Mouse (Mus musculus): ENCODE results near the gene Mfsd4b1.
A peak's percentile ranks its signal among the peaks of the same experiment; 100 is the strongest.
"Not testable (repeated sequence)": the region's sequence is repeated elsewhere in the genome, so short reads cannot be mapped to it uniquely, and the experiment has no call there.

Mfsd4b1 gene

DNA sequence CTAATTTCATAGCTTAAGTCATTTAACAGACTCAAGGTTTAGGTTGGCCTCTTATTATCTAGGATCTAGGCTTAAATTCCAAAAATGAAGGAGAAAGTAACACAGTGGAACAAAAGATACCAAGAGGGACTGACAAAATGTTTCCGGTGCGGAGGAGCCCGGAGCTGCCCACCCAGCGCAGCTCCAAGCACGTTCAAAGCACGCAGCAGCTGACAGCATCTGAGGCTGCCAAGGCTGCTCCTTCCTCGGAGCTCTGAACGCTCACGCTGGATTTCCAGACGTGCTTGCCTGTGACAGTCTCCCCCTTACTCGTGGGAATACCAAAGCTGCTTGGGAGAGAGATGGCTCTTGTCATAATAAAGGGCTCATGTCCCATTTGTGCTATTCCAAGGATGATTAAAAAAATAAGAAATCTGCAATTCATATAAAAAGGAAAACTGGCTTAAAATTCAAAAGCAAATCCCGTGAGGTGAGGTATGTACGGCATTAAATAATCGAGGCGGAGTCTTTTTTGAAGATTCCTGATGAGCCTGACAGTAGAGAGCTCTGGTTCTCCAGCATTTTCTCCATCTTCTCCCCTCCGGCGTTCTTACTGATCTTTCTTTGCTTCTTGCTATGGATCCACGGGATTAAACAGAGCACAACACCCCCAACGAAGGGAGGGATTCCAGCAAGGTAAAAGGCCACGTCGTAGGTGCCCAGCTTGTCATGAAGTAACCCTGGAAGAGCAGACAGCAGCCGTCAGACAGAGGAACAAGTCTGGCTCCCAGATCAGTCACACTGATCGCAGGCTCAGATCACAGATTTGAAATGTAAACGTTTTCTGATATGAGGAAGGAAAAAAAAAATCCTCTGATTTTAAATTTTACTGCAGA, 11.9 kb upstream of the Mfsd4b1 start:
- DNase-seq (ENCODE audit: inconsistent age in 2 of 2, low spot score in 1 of 2), result peak in 1 of 2 experiments; percentile 13

DNA sequence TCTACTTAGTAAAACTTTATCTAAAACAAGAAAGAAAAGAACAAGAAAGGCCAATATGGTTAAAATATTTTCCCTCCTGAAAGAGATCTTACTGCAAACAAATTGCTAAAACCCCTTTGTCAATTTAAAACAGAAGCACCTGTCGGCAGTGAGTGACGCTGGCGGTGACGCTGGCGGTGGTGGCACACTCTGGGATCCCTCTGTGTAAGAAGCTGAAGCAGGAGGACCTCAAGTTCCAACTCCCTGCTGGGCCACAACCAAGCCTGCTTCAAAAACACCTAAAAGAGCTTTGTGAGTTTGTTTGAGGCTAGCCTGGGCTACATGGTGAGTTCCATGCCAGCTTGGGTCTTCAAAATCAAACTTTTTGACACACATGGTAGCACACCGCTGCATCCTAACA, 9.9 kb upstream of the Mfsd4b1 start:
- no peak for DNase-seq (ENCODE audit: inconsistent age in 2 of 2, low spot score in 1 of 2)

DNA sequence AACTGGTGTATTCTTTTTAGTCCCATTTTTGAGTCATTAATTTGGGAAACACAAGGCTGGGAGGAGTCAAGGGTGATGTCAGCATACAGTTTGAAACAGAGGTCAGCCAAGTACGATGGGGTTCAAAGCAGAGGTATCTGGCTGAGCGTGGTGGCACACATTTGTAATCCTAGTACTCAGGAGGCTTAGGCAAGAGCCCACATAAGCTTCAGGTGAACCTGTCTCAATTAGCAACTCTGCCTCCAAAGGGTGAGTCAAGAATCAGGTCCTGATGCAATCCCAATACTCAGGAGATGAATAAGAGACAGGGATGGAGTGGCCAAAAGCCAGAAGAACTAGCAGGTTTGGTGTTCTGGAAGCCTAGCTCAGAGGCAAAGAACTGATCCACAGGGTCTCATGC, 7.8 kb upstream of the Mfsd4b1 start:
- no peak for DNase-seq (ENCODE audit: inconsistent age in 2 of 2, low spot score in 1 of 2)

DNA sequence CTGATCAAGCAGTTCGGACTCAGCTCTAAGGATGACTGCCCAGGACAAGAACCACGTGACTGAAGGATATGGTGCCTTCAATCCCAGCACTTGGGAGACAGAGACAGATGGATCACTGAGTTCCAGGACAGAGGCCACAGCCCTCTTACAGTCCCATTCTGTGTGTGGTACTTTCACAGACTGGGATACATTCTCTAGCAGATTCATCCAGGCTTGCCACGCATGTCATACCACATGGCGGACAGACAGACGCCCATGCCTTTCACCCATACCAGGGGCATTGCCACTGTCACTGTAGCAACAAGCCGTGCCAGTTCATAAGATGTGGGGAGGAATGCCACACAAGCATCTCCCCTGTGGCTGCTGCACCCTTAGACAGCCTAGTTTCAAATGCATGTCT, 5.6 kb upstream of the Mfsd4b1 start:
- no peak for DNase-seq (ENCODE audit: inconsistent age in 2 of 2, low spot score in 1 of 2)

DNA sequence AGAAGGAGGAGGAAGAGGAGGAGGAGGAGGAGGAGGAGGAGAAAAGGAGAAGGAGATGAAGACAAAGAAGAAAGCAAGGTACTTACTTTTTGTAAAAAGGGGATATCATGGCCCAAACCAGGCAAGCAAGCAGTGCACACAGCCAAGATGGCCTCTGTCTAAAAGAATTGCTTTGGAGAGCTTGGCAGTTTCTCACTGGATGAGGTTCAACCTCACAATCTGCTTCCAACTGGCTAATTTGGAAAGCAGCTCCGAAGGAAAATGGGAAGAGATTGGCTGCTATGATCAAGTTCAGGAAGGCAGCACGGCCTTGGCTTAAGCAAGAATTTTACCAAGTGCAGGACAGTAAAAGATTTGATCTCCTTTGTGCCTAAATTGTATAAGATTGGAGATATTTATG, 4.5 kb upstream of the Mfsd4b1 start:
- no peak for DNase-seq (ENCODE audit: inconsistent age in 2 of 2, low spot score in 1 of 2)

DNA sequence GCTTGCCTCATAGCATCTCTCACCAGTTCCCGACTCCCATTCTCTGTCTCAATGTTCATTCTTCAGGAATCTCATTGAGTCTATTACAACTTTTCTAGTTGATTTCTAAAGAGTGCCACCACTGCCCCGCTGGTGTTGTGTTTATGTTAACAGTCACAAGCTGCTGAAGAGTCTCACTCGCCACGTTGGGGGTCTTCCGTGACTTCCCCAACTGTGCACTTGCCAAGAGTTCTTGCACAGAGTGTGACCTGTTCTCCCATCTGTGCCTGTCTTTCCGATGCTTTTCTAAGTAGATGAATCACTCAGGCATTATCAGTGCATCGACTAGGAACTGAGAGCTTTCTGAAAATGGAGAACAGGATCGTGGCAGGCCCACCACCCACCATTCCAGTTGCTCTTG, 3.0 kb upstream of the Mfsd4b1 start:
- peak in 1 of 2 experiments; percentile 10 for DNase-seq (ENCODE audit: inconsistent age in 2 of 2, low spot score in 1 of 2)

DNA sequence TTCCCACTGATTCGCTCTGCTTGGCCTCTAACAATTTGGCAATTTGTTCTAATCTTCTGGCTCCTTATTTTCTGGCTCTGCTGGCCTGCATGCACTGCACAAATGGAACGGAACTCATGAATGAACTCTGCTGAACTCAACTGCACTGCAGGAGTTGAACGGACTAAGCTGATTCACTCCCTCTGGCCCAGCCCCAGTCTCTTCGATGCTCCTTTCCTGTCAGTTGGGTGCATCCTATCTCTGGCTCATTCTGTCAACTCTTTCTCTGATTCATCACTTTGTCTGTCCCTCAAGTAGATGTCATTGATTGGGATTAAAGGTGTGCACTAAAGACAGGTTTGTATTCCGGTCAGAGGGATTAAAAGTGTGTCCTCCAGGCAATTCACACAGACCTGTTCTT, 1.5 kb upstream of the Mfsd4b1 start:
- DNase-seq (ENCODE audit: inconsistent age in 2 of 2, low spot score in 1 of 2), result no peak

DNA sequence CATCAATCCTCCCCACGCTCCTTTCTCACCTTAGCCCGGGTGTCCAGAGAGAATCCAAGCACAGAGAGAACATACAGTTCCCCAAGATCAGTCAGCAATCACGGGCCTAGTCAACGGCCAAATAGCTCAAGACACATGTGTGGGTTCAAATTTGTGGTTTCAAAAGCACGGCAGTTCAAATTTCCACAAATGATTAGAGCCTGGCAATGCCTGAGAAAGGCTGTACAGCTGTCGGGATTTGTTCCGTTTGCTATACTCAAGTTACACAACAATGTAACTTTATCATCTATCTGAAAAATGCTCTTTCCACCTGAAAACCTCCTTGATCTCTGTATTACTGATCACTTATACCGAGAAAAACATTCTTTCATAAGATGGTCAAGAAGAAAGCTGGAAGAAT, 492 bp upstream of the Mfsd4b1 start:
- no peak for DNase-seq (ENCODE audit: inconsistent age in 2 of 2, low spot score in 1 of 2)

DNA sequence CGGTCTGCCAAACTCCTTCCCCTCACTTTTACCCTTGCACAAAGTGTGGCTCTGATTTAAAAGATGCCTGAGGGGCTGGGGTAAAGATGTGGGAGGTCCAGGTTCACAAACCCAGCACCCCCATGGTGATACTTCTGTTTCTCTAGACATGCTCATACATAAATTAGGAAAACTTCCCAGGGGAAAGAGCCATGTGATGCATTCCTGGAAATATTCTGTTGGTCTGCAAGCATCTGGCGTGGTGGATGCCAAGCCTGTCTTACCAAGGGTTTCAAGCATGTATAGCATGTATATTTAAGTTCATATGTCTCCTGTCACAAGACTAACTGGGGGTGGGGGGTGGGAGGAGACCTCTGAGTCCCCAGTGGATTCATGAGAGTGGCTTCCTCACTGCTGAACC, 4.7 kb downstream of the Mfsd4b1 start:
- no peak for DNase-seq (ENCODE audit: inconsistent age in 2 of 2, low spot score in 1 of 2)

DNA sequence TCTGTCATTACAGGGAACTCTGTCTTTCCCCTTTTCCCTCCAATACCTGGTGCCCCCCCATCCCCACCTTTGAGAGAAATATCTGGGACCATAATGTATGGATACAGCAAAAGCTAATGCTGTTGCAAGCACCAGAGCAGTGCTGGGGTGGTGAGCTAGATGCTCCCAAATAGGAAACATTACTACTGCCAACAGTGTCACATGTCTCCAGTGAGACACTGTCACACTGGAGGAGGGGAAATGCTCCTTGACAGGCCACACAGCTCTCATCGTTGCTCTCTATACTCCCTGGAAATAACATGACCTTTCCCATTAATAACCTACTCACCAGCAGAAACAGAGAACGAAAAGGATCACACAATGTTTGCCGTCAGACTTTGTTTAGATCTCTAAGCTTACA, 5.6 kb downstream of the Mfsd4b1 start:
- no peak for DNase-seq (ENCODE audit: inconsistent age in 2 of 2, low spot score in 1 of 2)

DNA sequence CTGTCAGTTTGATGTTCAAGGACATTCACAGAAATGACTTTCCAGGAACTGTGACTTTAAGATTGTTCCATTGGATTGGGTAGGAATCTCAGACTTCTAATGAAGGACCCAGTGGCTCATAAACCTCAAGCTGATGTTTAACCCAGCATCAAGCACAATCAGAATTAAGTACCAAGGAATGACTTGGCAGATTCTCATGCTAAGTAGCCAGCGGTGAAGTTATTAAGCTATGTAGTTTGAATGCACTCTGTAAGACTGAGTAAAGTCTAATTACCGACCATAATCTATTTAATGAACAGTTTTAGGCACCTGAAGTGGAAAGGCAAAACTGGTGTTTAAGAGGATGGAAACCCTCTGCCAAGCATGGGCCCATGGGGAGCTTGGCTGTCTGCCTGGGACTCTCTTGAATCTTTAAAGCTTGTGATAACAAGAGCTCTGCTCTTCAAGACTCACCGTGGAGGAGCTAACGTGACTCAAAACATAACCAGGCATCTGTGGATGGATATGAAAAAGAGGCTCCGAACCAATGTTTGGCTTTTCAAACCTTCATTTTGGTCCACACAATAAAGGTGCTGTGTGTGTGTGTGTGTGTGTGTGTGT, 6.7 kb downstream of the Mfsd4b1 start:
- no peak for DNase-seq (ENCODE audit: inconsistent age in 2 of 2, low spot score in 1 of 2)

DNA sequence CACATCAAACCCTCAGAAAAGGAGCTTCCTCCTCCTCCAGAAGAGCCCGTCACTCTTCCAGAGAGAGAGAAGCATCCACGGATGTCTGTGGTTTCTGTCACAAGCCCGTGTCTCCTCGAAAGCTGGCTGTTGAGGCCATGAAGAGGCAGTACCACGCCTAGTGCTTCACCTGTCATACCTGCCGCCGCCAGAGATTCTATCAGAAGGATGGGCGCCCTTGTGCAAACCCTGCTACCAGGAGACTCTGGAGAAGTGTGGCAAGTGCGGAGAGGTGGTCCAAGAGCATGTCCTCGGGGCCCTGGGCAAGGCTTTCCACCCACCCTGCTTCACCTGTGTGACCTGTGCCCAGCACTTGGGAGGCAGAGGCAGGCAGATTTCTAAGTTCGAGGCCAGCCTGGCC, 15.5 kb downstream of the Mfsd4b1 start:
- no peak for DNase-seq (ENCODE audit: inconsistent age in 2 of 2, low spot score in 1 of 2)

DNA sequence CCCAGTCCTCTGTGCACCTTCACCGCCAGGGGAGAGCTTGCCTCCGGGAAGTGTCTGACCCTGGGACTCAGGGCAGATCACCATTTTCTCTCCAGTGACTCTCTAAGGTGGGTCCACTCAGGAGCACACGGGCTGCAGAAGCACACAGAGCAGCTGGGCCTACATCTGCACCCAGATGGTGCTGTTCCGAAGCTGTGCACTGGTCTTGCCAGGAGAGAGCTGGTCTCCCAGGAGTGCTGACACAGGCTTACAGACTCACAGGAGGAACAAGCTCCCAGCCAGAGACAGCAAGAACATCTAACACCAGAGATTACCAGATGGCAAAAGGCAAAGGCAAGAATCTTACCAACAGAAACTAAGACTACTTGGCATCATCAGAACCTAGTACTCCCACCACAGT, 16.2 kb downstream of the Mfsd4b1 start:
- DNase-seq (ENCODE audit: inconsistent age in 2 of 2, low spot score in 1 of 2), result not testable (repeated sequence)

DNA sequence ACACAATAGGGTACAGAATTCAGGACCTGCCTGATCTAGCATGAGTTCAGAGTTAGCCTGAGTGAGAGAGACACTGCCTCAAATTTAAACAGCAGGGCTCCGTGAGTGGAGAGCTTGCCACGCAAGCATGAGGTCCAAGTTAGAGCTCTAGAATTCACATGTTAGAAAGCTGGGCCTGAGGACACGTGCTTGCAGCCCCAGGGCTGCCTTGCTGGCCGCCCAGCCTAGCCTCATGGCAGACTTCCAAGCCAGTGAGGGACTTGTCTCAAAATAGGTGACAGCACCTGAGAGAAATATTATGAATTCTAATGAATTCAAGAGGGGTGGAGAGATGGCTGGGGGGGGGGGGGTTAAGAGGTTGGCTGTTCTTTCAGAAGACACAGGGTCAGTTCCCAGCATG, 17.1 kb downstream of the Mfsd4b1 start:
- DNase-seq (ENCODE audit: inconsistent age in 2 of 2, low spot score in 1 of 2), result no peak

DNA sequence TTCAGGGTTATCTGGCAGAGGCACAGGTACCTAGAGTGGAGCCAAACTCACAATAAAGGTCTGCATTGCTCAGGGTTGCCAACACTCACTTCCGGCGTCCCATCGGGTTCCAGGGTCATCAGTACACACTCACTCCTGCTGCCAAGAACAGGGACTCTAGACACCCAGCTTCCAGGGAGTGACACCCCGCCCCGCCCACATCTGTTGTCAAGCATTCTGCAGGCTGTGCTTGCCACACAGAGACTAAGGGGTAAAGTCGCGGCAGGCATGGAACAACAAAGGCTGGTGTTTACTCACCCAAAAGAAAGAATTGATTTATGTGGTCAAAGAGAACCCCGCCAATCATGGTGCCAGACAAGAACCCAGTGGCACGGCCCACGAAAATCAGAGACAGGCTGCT, 18.1 kb downstream of the Mfsd4b1 start:
- DNase-seq (ENCODE audit: inconsistent age in 2 of 2, low spot score in 1 of 2), result no peak

DNA sequence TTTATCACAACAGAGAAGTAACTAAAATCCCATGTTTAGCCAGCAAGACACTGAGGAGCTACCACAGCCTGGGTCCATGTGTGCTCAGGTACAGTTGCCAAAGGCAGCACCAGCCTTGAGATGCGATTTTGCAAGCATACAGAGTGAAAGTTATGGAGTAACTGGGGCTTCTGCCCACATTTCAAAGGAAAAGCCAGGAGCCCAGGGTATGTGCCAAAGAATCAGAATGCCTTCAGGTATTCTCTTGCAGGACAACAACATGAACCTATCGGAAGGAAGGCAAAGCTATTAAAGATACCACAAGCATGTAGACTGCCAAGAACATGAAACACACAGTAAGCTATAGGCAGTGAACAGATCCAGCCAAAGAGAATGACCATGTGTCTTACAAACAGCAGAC, 24.3 kb downstream of the Mfsd4b1 start:
- no peak for DNase-seq (ENCODE audit: inconsistent age in 2 of 2, low spot score in 1 of 2)

DNA sequence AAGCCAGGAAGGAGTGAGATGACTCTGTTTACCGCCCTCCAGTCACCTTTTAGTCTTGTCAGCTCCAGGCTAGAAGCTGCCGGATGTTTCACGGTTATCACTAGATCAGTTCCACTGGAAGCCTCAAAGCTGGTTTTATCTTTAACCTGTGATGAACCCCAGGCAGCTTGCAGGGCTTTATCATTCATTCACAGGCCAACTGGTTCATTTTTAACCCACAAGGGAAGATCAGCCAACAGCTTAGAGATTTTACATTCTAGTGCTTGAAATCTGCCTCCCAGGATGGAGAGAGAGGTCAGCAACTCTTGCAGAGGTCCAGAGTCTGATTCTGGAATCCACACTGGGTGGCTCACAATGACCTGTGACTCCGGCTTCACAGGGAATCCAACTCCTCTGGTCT, 33.9 kb downstream of the Mfsd4b1 start:
- DNase-seq (ENCODE audit: inconsistent age in 2 of 2, low spot score in 1 of 2), result no peak

DNA sequence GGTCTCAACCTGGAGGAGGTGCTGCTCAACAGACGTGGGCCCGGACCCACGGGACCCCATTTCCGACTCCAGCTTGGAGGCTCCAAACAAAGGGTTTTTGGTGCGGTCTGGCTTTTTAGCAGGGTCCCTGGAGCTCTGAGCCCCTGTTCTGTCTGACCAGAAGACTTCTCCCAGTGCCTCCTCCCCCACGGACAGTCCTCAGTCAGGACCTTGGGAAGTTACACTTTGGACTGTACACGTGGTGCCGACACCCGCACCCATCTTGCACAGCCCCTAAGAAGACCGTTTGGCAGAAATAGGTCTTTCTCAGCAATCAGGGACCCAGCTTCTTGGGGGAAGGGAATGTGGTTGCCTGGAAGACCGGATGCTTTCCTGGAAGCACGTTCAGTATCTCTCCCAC, 38.6 kb downstream of the Mfsd4b1 start, which contains the start of gene Mfsd4b5:
Mfsd4b5 (minus strand) TSS at position 181 of the 400 bp plus-strand sequence.
- DNase-seq (ENCODE audit: inconsistent age in 2 of 2, low spot score in 1 of 2), result no peak

DNA sequence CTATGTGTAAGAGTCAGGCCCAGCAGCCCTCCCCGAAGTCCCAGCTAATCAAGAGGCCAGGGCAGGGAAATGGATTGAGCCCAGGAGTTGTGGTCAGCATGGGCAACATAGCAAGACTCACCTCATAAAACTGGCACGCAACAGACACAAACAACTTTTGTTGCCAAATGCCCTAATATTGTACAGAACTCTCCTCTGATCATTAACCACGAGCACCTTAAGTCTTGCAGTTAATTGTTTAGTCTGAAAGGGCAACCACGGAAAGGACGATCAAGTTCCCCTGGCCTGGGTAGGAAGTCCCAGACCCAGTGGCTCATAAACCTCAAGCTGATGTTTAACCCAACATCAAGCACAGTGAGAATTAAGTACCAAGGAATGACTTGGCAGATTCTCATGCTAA, 42.5 kb downstream of the Mfsd4b1 start:
- no peak for DNase-seq (ENCODE audit: inconsistent age in 2 of 2, low spot score in 1 of 2)

DNA sequence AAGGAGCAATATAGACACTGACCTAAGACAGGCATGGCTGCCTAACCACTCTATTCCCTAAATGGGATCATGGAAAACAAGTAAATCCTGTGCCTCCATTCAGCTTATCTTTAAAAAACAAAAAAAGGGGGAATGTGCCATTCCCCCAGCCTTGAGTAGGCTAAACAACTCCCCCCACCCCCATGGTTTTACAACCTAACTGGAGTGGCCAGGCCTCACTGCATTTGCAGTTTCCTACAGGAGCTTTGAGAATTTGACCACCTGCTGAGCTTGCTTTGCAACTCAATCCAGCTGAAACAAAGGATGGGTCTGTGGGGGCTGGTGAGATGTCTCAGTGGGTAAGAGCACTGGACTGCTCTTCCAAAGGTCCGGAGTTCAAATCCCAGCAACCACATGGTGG, 46.8 kb downstream of the Mfsd4b1 start:
- no peak for DNase-seq (ENCODE audit: inconsistent age in 2 of 2, low spot score in 1 of 2)

DNA sequence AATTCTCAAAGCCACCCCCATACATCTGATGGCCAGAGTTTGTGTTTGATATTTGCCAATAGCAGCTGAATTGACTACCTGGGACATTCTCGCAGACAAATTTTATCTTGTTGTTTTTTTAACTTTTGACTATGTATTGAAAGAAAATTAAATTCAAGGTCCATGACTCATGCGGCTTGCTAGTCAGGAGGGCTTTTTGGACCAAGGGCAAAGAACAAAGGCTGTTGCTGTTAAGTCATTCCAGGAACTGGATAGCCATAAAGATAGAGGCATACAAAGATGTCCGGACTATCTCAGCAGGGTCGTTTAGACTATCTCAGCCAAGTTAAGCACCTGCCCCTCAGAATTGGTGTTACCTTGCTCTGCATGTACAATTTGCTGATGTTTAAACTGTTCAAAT, 47.7 kb downstream of the Mfsd4b1 start:
- no peak for DNase-seq (ENCODE audit: inconsistent age in 2 of 2, low spot score in 1 of 2)

DNA sequence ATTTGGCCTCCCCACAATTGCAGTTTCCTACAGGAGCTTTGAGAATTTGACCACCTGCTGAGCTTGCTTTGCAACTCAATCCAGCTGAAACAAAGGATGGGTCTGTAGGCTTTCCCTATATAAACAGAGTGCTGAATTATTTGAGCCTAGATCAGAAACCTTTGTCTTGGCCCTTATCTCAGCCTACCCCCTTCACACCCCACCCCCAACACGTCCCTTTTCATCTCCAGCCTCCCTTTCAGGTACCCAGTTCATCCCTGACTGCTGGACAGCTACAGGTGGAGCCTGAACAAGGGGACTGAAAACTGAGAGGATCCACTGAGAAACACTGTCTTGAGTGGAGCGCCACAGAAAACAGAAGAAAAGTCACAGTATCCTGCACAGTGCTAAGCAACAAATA, 49.3 kb downstream of the Mfsd4b1 start:
- DNase-seq (ENCODE audit: inconsistent age in 2 of 2, low spot score in 1 of 2), result no peak

DNA sequence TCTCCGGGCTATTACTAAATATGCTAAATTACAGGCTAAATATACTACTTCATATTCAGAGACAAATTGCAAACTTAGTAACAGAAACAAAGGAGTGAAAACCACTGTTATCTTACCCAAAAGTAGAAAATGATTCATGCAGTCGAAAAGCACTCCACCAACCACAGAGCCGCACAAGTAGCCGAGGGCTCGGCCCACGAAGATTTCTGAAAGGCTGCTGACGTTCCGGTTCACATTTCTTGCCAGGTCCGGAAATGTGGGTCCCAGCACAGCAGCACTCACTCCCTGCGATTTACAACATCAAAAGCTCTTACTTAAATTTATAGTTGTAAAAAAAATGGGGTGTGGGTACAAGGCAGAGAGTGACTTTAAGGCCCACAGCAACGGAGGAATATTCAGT, 50.1 kb downstream of the Mfsd4b1 start:
- DNase-seq (ENCODE audit: inconsistent age in 2 of 2, low spot score in 1 of 2), result peak in 1 of 2 experiments; percentile 19
